Mouse (Mus musculus) midbrain, embryonic 13.5 days (tissue): ENCODE results near the gene Ccnd2. TPM values are rescaled to one million over a fixed set of nuclear protein-coding genes. Genes with fewer than 3 reads are reported as not detected.

Experiments used
- ATAC-seq: fragments of 200-750 bp; cut with Nextera tagmentation; 2 replicates; pipeline ENCODE4 v1.8.0; 2017; ENCODE audit warnings: mild to moderate bottlenecking, moderate TSS enrichment, moderate library complexity
- H3K27ac ChIP-seq: fragments of 300-500 bp; sonication (generic); 2 replicates; pipeline ENCODE4 v1.5.1; 2015; ENCODE audit warnings: inconsistent platforms, mild to moderate bottlenecking, moderate library complexity
- H3K27me3 ChIP-seq: fragments of 300-500 bp; sonication (generic); 2 replicates; pipeline ENCODE4 v1.6.1; 2015; ENCODE audit warnings: mild to moderate bottlenecking, inconsistent platforms
- H3K36me3 ChIP-seq: fragments of 300-500 bp; sonication (generic); 2 replicates; pipeline ENCODE4 v1.6.1; 2015; ENCODE audit warnings: mild to moderate bottlenecking, inconsistent platforms
- H3K4me1 ChIP-seq: fragments of 300-500 bp; sonication (generic); replicated peaks from 2 replicates; pipeline ENCODE4 v1.6.1; 2015; ENCODE audit warnings: inconsistent platforms
- H3K4me2 ChIP-seq: fragments of 300-500 bp; sonication (generic); replicated peaks from 2 replicates; pipeline ENCODE4 v1.6.1; 2015; ENCODE audit warnings: moderate library complexity, mild to moderate bottlenecking, inconsistent platforms
- H3K4me3 ChIP-seq: fragments of 300-500 bp; sonication (generic); replicated peaks from 2 replicates; pipeline ENCODE4 v1.5.1; 2015; ENCODE audit warnings: mild to moderate bottlenecking, inconsistent platforms
- H3K9ac ChIP-seq: fragments of 300-500 bp; sonication (generic); replicated peaks from 2 replicates; pipeline ENCODE4 v1.6.1; 2015; ENCODE audit warnings: mild to moderate bottlenecking, inconsistent platforms
- H3K9me3 ChIP-seq: fragments of 300-500 bp; sonication (generic); 2 replicates; pipeline ENCODE4 v1.6.1; 2016; ENCODE audit warnings: mild to moderate bottlenecking, inconsistent platforms
- WGBS: fragments of 180-500 bp; shearing (Covaris S2); methylation state at CpG from one replicate; pipeline ENCODE4 v1.1.7; 2015; 5-methylcytosine and 5-hydroxymethylcytosine counted together
- polyA plus RNA-seq: library from polyadenylated mRNA; unstranded; fragments of >200 nt; fragmentation: Nextera tagmentation; extraction: Ambion mirVana; gene quantifications from 2 replicates; pipeline ENCODE4 v1.2.1, GENCODE M21; 2015

Ccnd2 gene
- polyA plus RNA-seq = 700 and 837 TPM in 2 replicates

DNA sequence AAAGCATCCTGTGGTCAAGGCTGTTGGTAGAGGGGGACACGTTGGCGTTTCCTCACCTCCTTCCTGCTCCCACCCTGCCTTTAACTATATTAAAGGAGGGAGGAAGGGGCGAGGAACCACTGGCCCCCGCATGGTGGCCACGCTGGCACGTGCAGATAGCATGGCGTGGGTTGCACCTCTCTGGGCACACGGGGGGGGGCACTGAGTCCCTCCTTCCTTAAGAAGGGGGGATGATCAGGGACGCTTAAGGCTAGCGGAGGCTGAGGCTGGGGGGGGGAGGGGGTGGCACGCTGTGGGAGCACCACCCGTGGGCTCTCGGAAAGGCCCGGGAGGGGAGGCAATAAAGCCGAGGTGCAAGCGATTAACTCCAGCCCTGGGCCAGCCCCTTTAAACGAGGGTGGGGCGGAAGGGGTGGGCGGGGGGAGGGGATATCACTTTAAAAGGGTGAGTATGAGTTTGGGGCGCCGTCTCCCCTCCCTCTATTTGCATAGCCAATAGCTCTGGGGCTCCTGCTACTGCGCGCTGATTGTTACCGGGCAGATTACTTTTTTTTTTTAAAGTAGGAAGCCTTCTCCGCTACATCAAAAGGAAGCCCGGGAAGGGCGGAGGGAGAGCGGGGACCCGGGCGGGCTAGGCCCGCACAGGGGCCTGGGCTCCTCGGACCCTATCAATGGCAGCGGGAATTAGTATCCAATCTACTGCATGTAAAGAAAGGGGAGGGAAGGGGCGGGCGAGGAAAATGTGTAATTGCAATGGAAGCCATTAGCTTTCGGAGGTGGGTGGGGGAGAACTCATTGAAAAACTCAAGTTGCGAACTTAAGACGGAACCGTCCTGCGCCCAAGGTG is at the start of gene Ccnd2:
Gene Ccnd2 (minus strand): TSS at position 88 of the 846 bp plus-strand sequence.
- peak; percentile 49 for ATAC-seq
- Histone ChIP-seq H3K9ac (peak within 1 kb of the TSS; percentile 59), H3K4me3 (peak within 1 kb of the TSS; percentile 55), H3K9me3 (no peaks in the 10 kb centered on the region), H3K27me3 (peaks cover 63% of the 10 kb centered on the region), H3K4me2 (peak within 1 kb of the TSS; percentile 96), H3K36me3 (no peaks in the 10 kb centered on the region), H3K4me1 (peaks cover 74% of the 10 kb centered on the region), H3K27ac (peak within 1 kb of the TSS; percentile 65)
- under 1% methylated on average over 40 of the region's 40 CpGs for WGBS

DNA sequence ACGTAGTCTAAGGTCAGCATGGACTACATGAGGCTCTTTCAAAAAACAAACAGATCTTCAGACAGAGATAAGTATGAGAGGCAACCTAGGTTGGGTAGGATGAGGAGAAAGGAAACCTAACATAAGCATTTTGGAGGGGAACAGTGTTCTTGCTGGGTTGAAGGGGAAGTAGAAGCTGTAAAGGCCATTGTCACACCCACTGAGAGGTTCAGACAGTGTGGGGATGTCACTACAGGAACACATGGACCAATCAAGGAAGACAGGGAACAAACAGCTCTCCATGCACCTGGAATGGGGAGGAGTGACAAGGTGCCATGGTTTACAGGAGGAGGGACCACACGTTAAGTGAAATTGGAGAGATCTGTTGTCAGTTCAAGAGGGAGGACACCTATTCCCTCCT is 45.0 kb upstream of the Ccnd2 start:
- H3K27me3 ChIP-seq = no peaks in the 10 kb centered on the region

DNA sequence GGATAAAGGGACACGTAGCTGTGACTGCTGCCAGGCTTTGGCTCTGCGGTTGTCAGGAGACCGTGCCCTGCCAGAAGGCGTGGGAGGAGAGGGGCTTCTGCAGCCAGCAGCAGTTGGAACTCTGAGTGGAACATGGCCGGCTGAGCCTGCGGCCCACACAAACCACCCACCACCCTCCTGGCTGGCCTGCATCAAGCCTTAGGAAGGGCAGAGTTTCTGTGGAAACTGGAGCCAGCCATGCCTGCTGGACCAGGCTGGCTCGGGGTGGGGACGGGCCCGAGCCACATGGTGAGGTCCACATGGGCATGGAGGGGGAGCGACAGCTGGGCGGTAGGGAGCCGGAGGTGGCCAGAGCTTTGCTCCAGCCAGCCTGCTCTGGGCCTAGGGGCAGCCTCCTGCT is 29.3 kb upstream of the Ccnd2 start:
- 0 out of 2 replicates have a peak, but pooled peaks have one; percentile 4 for ATAC-seq

More for the DNA sequence above, 45.0 kb upstream of the Ccnd2 start:
- WGBS = 88% methylated on average over 2 of the region's 2 CpGs
- Histone ChIP-seq H3K4me2 (no peak overlapping the region), H3K9me3 (no peaks in the 10 kb centered on the region), H3K36me3 (no peaks in the 10 kb centered on the region), H3K4me1 (no peaks in the 10 kb centered on the region), H3K4me3 (no peak overlapping the region), H3K9ac (no peak overlapping the region), H3K27ac (no peak overlapping the region)
- no peak for ATAC-seq

DNA sequence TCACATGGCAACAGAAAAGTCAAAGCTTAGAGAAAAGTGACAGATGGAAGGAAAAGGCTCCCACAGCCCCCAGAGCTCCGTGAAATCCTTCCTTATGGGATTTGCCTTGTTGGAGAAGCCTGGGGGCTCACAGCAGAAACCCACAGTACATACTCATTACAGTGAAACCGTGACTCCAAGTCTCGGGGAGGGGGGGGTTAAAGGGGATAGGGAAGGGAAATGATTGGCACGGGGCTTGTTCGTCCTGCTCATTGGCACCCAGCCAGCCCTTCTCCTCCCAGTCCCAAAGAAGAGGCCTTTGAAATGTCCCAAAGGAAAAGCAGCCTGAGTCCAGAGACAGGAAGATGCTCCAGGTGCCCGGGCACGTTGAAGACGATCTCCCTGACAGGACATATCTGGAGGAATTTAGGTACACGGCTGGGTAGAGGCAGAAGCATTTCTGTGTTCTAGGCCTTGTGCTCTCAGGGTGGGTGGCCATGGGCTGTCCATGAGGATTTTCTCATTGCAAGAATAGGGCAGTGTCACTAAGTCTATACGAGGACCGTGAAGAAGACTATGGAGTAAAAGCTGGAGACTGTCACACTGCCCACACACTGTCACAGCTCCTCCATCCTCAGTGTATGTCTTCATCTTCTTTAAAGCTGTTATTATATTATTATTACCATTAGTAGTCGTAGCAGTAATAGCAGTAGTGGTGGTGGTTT is 27.2 kb upstream of the Ccnd2 start:
- Histone ChIP-seq H3K9ac (no peak overlapping the region), H3K9me3 (no peaks in the 10 kb centered on the region), H3K27ac (no peak overlapping the region), H3K4me1 (peaks cover 32% of the 10 kb centered on the region), H3K4me2 (no peak overlapping the region), H3K36me3 (no peaks in the 10 kb centered on the region), H3K27me3 (peaks cover 3% of the 10 kb centered on the region; the same call in 1 of the 2 replicates), H3K4me3 (no peak overlapping the region)
- 48% methylated on average over 12 of the region's 12 CpGs for WGBS
- peak; percentile 77 for ATAC-seq

More for the DNA sequence above, 29.3 kb upstream of the Ccnd2 start:
- H3K27me3 ChIP-seq = peaks cover 3% of the 10 kb centered on the region; the same call in 1 of the 2 replicates
- 76% methylated on average over 12 of the region's 12 CpGs for WGBS
- H3K4me1 ChIP-seq = peaks cover 32% of the 10 kb centered on the region
- H3K4me2 ChIP-seq = no peak overlapping the region
- no peak overlapping the region for H3K4me3 ChIP-seq
- H3K36me3 ChIP-seq = no peaks in the 10 kb centered on the region
- H3K9ac ChIP-seq = no peak overlapping the region; the same call in 1 of the 2 replicates
- no peak overlapping the region for H3K27ac ChIP-seq
- no peaks in the 10 kb centered on the region for H3K9me3 ChIP-seq

DNA sequence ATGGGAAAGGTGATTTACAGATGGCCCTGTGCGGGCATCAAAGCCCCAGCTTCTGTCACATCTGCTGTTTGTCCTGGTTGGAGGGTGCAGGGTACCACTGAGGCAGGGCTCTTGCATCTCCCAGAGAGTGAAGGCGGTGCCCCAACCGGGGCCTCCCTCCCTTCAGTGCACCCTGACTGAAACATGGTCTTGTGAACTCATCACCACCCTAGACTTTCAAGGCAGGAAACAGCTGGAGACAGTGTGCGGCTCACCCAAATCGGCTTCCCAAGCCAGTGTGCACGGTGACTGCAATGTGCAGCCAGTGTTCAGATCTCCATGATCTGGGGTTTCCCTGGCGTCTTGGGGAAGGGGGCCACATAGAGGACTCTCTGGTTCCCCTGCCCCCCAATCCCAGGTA is 26.0 kb upstream of the Ccnd2 start:
- WGBS = 92% methylated on average over 7 of the region's 7 CpGs
- no peak overlapping the region for H3K4me2 ChIP-seq
- no peaks in the 10 kb centered on the region for H3K9me3 ChIP-seq
- H3K27ac ChIP-seq = no peak overlapping the region
- H3K36me3 ChIP-seq = no peaks in the 10 kb centered on the region
- H3K4me1 ChIP-seq = peaks cover 32% of the 10 kb centered on the region
- H3K27me3 ChIP-seq = peaks cover 3% of the 10 kb centered on the region; the same call in 1 of the 2 replicates
- ATAC-seq = no peak
- H3K4me3 ChIP-seq = no peak overlapping the region
- no peak overlapping the region for H3K9ac ChIP-seq

DNA sequence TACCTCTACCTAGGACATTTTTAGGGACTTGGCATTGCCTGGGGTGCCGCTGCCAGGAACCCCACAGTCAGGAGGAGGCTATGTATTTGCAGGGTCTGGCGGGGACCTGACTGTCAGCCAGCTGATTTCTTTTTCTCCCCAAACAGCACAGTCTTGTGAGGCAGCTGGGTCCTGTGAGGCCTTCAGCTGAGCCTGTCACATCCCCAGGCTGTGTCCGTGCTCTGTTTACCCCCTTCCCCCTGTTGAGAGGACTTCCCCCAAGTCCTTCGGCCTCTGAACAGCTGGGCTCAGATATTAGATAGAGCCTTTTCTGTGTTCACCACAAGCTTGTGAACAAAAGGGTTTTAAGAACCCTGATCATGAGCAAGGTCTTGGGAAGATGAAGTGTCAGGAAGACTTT is 25.4 kb upstream of the Ccnd2 start:
- Histone ChIP-seq H3K9ac (no peak overlapping the region), H3K27me3 (peaks cover 3% of the 10 kb centered on the region; the same call in 1 of the 2 replicates), H3K27ac (no peak overlapping the region), H3K4me2 (no peak overlapping the region), H3K36me3 (no peaks in the 10 kb centered on the region), H3K4me1 (peaks cover 32% of the 10 kb centered on the region), H3K9me3 (no peaks in the 10 kb centered on the region), H3K4me3 (no peak overlapping the region)
- ATAC-seq = no peak
- WGBS = 27% methylated on average over 4 of the region's 4 CpGs

DNA sequence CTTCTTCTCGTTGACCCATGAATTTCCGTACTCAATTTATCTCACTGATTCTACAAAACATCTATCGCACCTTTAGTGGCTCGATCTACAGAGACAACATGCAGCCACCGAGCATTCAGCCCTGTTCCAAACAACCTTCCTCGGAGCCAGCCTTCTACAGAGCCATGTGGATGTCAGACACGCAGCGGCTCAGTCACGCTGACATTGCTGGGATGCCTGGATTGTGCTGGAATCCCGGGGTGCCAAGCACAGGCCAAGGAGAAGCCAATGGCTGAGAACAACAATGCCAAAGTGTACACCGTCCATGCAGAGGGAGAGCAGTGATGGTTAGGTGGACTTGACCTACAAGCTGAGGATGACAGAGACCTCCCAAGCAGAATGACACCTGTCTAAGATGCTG is 20.5 kb upstream of the Ccnd2 start:
- no peak overlapping the region for H3K9ac ChIP-seq
- H3K4me3 ChIP-seq = no peak overlapping the region
- H3K36me3 ChIP-seq = no peaks in the 10 kb centered on the region
- H3K9me3 ChIP-seq = no peaks in the 10 kb centered on the region
- H3K4me1 ChIP-seq = peaks cover 6% of the 10 kb centered on the region
- 85% methylated on average over 11 of the region's 11 CpGs for WGBS
- no peak overlapping the region for H3K4me2 ChIP-seq
- H3K27ac ChIP-seq = no peak overlapping the region
- no peak for ATAC-seq
- no peaks in the 10 kb centered on the region for H3K27me3 ChIP-seq

DNA sequence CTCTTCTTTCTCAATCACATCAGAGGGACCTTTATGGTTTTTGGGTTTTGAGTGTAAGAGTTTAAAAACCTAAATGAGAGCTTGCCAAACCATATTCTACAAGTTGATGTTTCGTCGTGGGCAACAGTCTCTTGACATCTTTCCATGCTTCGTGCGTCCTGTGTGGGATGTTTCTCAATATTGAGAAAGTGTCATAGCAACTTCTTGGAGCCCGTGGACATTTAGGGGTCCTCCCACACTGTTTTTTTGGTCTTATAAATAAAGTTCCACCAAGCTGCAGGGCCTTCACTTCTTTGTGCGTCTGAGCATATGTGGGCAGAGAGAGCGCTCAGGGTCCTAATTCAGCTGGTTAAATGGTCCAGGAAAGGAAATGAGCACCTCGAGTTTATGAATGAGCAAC is 18.7 kb upstream of the Ccnd2 start:
- H3K9ac ChIP-seq = no peak overlapping the region
- no peak overlapping the region for H3K4me2 ChIP-seq
- WGBS = 91% methylated on average over 8 of the region's 8 CpGs
- H3K27ac ChIP-seq = no peak overlapping the region
- no peaks in the 10 kb centered on the region for H3K9me3 ChIP-seq
- no peak overlapping the region for H3K4me3 ChIP-seq
- no peaks in the 10 kb centered on the region for H3K4me1 ChIP-seq
- H3K27me3 ChIP-seq = no peaks in the 10 kb centered on the region
- no peaks in the 10 kb centered on the region for H3K36me3 ChIP-seq
- no peak for ATAC-seq

DNA sequence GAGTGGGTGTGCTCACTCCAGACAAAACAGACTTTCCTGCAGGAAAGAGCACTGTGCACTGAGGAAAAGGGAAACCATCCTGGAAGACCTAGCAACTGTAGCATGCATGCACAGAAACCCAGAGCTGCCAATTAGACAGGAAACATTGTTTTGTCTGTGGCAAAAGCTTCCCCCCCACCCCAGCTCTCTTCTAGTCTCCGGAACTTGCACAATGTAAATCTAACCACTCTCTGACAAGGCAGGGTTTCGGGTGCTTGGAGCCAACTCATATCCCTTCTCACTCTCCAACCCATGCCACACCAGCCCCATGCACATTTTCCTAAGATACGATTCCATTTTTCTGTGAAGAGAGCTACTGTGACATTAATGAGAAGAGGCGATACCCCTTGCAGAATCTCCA is 13.7 kb upstream of the Ccnd2 start:
- Histone ChIP-seq H3K9me3 (no peaks in the 10 kb centered on the region), H3K9ac (no peak overlapping the region), H3K36me3 (no peaks in the 10 kb centered on the region), H3K4me2 (no peak overlapping the region), H3K4me1 (no peaks in the 10 kb centered on the region), H3K4me3 (no peak overlapping the region), H3K27ac (no peak overlapping the region), H3K27me3 (no peaks in the 10 kb centered on the region)
- 87% methylated on average over 4 of the region's 4 CpGs for WGBS
- no peak for ATAC-seq

DNA sequence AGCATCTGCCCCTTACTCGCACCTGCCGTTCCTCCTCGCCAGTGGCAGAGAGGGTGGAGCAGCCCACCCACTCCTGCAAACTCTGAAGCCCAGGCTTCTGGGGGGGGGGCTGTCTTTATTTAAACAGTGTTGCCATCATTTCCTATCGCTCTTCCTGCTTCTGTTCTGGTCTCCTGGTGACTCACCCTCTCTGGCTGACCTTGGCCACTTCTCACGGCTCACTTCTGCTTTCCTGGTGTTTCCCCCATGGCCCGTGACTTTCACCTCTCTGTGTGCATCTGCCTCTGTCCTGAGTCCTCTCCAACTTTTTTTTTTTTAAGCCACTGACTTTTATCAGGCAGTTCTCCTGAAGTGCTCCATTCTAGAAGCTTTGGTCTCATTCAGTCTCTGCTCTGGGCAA is 10.8 kb upstream of the Ccnd2 start:
- Histone ChIP-seq H3K4me2 (no peak overlapping the region), H3K27ac (no peak overlapping the region), H3K36me3 (no peaks in the 10 kb centered on the region), H3K27me3 (peaks cover 12% of the 10 kb centered on the region), H3K4me1 (no peaks in the 10 kb centered on the region), H3K9ac (no peak overlapping the region), H3K9me3 (no peaks in the 10 kb centered on the region), H3K4me3 (no peak overlapping the region)
- 71% methylated on average over 6 of the region's 6 CpGs for WGBS
- no peak for ATAC-seq

DNA sequence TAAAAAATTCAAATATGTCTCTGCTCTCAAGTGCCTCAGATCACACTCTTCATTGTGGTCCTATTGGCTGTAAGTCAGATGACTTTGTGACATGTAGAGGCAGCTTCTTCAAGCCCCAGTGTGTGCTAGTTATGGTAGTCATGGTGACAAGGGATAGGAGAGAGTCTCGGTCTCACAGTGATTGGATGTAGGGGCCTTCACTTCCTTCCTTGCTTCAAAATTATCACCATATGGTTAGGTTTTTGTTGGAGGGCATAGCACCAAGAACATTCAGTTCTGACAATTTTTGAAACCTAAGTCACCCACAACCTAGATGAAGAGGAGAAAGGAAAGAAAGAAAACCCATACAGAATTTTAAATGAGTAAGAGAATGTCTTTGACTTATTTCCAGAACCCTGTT is 5.3 kb upstream of the Ccnd2 start:
- 50% methylated on average over 1 of the region's 1 CpGs for WGBS
- no peak overlapping the region for H3K4me3 ChIP-seq
- H3K4me2 ChIP-seq = no peak overlapping the region
- no peaks in the 10 kb centered on the region for H3K9me3 ChIP-seq
- H3K36me3 ChIP-seq = no peaks in the 10 kb centered on the region
- peaks cover 34% of the 10 kb centered on the region for H3K4me1 ChIP-seq
- peaks cover 63% of the 10 kb centered on the region for H3K27me3 ChIP-seq
- ATAC-seq = no peak
- no peak overlapping the region for H3K9ac ChIP-seq
- H3K27ac ChIP-seq = no peak overlapping the region

DNA sequence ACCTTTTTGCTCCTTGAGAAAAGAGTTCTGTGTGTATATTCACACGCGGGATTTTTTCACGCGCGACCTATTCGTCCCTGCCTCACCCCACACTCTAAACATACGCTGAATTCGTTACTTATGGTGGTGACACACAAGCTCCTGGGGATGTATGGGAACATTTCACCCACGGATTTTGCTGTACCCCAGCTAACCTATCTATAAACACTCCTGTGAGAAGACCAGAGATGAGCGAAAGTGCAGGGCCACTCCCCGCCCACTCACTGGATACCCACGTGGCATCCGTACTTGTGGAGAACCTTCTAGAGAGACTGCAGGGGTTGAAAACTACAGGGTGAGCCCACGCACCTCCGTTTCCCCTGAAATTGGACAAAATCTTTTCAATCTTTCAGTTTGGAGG is 3.5 kb upstream of the Ccnd2 start:
- H3K9ac ChIP-seq = peak overlapping the region; percentile 3; the same call in 1 of the 2 replicates
- no peaks in the 10 kb centered on the region for H3K36me3 ChIP-seq
- H3K4me1 ChIP-seq = peaks cover 51% of the 10 kb centered on the region
- H3K27me3 ChIP-seq = peaks cover 74% of the 10 kb centered on the region
- no peaks in the 10 kb centered on the region for H3K9me3 ChIP-seq
- under 1% methylated on average over 15 of the region's 15 CpGs for WGBS
- H3K4me3 ChIP-seq = peak overlapping the region; percentile 55
- peak overlapping the region; percentile 96 for H3K4me2 ChIP-seq
- ATAC-seq = no peak
- no peak overlapping the region for H3K27ac ChIP-seq
